Mouse (Mus musculus): ENCODE results near the gene Zhx3.

GRCm38 (mm10) chr2:160810376-160810775, 62.4 kb downstream of the Zhx3 start:
- no peak for TF ChIP-seq CTCF (IDR thresholded peaks at IDR 0.05; ENCODE audit: borderline replicate concordance, control insufficient read depth, extremely low read depth, insufficient read depth, low read length, poor library complexity)
- TF ChIP-seq POLR2A (IDR thresholded peaks at IDR 0.05; ENCODE audit: control insufficient read depth, extremely low read depth, insufficient read depth, low read length, poor library complexity), result no peak

Data from thymus, adult 2 months (tissue).